Mouse (Mus musculus) B cell, adult 2 months (primary cell): ENCODE measurements at regions not wholly inside any gene's neighbourhood (a gene's known extent, or its start where the extent isn't known, plus 50 kb on each side); places are given as distances from the start of the nearest gene placed in this dataset.

ENCODE experiments used
- DNase-seq, 2 experiments: peaks; one replicate each; pipeline ENCODE4 v3.0.0; 2022

DNA sequence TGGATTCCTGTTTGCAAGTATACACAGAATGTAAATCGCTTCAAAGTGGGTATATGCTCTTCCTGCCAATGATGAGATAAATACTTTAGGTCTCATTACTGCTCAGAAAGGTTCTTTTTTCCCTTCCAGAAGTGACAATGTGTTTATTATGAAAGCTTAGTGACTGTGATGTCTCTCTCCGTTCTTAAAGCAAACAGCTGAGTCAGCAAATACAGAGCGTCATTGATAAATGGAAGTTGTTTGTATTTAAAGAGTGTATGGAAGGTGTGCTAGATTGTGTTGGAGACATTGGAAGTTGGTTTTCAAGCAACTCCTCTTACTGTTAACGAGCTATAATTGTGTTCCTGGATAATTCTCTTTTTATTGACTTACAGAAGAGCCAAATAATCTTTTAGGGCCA is 408.0 kb downstream of the Prr30 start:
- DNase-seq, result no peak

DNA sequence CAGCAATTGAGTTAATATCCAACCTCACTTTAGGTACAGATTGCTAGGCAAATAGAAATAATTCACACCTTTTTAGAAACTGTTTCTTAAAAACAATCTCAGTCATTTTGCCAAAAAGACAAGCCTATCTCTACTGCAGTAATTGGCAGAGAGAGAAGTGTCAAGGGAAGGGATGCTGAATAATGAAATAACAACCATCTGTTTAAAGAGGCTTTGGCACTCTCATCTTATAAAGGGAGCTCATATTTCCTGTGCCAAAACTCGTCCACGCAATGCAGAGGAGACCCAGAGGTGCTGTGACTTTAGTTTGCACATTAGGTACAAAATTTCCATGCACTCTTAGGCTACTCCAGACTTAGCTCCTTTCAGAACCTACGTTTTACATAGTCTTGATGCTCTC is 418.2 kb downstream of the Prr30 start:
- no peak for DNase-seq

DNA sequence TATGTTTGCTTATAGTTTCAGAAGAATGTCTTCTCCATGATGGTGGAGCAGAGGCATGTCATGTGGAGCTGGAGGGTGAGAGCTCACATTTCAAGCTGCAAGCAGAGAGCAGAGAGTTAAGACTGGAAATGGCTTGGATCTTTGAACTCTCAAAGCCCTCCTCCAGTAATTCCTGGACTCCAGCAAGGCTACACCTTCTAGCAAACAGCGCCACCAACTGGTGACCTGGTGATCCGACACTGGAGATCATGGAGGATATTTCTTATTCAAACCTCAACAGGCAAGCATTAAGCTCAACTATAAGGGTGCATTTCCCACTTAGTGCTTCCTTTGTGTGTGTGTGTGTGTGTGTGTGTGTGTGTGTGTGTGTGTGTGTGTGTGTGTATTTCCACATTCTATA is 446.2 kb downstream of the Prr30 start:
- peak; percentile 1 to 2 for DNase-seq

DNA sequence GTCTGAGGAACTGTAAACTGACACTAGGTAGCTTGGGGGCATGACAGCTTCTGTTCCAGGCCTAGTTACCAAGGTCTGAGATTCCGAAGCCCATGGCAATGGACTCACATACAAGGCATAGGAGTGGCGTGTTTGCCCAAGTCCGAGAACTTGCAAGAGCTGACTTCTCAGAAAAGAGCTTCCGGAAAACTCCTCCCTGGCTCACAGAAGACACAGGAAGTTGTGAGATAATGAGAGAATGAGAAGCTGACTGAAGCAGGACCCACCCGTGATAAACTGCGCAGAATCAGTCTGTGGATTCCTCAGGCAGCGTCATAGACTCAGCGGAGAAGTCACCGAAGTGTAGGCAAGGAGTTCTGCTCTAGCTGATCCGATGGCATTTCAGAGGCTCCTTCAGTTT is 447.4 kb downstream of the Prr30 start:
- no peak for DNase-seq

DNA sequence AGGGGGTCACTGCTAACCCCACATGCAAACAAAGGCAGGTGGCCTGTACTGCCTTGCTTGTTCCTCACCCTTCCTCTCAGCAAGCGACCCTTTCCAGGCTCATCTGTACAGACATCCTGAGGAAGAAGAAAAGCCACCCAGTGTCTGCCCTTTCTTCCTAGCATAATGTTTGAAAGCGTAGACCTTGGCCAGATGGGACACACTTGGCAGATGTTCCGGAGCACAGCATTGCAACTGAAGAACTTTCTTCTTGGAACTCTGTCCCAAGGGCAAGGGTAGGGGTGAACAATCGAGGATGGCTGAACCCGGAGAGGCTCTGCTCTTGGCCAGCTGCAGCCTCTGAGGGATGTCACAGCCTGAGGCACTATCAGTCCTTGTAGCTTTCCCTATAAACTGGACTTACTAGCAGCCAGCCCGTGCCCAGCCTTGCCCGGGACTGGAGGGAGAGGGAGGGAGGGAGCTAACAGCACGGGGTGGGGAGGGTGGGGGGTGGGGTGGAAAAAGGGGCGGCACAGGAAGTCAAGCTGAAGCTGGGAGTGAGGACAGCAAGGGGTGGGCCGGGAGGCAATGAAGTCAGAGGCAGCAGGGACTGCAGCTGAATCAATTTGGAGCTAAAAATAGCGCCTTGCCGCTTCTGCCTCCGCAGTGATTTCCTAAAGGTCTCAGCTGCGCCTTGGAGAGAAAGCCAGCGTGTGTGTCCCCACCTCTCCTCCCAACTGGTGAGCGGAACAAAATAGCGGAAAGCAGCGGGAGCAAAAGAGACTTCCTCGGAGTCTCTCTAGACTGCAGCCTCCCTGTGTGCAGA is 450.2 kb downstream of the Prr30 start:
- DNase-seq, result no peak

DNA sequence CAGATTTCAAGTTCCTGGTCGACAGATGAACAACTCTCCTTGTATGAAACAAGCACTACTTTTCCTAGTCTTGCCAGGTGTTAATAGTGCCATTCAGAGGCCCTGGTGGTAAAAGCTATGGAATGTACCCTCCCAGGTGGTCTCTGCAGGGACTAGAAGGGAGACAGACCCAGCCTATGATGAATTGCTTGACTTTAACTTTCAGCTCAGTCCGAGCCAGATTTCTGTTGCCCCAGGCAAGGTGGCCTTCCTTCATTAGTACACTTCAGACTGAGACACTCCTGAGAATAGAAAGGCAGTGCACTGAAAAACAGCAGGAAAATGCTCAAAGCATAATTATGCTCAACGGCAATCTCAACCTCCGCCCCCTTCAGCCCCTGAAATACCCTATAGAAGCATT is 450.8 kb upstream of the Klf12 start:
- DNase-seq, result no peak

DNA sequence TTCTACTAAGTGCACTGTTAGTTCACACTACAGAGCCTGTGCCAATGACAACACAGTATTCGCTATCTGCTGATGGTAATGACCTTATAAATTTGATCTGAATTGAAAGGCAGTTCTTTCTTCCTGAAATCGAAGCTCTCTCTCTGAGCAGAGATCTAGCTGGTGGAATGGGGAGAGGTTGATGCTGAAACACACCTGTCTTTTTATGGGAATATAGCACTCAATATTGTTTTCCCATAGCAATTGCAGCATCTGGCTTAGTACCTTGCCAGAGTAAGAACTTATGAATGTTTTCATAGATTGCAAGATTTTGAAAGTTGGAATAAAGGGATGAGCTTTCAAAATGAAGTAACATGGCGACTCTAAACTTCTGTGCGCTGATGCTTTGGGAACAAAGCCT is 444.0 kb upstream of the Klf12 start:
- no peak for DNase-seq

DNA sequence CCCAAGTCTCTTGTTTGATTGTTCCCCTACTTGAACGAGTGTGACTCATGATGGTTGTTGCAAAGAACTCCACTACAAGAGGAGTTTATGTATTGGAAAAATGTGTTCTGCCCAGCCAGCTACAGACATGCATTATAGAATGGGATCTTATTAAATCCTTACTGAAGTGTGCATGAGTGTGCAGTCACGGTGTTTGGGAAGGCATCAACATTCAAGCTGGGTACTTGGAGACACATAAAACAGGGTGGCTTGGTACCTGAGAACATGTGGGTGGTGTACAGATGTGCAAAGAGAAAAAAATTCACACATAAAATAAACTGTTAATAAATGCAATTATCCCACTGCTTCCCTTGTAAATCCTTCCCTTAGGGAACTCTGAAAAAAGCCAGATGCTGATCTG is 443.2 kb upstream of the Klf12 start:
- DNase-seq, result no peak

DNA sequence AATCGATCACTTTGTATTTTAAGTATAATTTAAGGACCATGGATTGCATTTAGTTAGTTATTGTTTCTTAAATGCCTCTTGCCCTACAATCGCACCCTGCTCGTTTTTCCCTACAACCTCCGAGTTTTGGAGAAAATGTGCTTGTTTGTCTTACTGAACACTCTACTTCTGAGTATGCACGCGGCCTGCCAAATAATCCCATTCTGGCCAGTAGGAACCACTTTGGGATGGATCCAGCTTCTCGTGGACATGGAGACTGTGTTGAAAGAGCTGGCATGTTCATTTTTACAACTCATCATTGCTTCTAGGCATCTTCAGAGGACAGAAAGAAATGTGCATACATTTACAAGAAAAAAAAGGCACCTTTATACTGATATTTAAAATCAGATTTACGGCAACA is 440.5 kb upstream of the Klf12 start:
- no peak for DNase-seq

DNA sequence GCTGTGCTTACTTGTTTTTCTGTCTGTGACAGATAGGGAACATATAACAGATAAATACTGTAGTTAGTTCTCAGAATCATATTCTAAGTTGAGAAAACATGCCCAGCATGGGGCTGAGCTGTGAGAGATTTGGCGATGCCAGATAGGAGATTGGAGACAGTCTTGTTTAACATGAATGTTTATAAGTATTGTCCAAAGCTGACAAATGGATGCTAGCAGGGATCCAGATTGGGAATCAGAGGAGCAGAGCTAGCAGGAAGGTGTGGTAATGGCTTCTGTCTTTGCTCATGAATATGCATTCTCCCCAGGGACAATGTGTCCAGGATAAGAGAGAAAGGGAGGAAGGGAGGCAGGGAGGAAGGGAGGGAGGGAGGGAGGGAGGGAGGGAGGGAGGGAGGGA is 436.2 kb upstream of the Klf12 start:
- DNase-seq, result no peak

DNA sequence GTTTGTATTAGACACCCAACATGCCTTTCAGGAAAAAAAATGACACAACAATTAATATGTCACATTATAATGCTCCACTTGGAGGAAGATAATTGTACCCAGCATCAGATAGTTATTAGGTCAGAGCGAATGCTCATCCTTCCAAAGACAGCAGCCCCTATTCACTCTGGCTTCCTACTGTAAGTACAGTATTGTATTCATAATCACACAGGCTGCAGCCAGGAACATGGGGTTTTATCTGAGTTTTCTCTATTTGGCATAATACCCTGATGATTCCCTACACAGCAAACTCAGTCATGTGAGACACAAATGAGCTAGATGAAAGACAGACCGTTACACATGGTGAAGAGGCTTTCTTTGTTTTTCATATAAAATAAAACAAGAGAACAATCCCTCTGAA is 430.5 kb upstream of the Klf12 start:
- no peak for DNase-seq

DNA sequence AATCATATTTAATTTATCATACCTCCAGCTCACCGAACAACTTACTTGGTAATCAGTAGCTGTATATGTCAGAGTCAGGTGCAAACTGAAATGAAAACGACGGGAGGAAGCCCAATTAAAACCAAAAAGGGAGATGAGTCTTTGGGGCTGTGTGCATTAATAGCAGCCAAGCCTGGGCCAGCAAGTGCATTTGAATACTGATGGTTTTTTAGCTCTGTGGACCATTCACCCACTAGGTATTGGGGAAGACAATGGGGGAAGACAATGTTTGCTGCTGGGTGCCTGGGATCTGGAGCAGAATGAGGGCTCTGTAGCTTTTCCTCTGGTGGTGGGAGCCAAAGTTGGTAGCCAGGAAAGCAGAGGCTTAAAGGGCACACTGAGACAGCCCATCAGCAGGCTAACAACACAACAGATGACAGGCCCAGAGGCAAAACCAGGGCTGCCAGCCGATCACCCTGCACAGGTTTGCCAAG is 429.6 kb upstream of the Klf12 start:
- DNase-seq, result no peak

DNA sequence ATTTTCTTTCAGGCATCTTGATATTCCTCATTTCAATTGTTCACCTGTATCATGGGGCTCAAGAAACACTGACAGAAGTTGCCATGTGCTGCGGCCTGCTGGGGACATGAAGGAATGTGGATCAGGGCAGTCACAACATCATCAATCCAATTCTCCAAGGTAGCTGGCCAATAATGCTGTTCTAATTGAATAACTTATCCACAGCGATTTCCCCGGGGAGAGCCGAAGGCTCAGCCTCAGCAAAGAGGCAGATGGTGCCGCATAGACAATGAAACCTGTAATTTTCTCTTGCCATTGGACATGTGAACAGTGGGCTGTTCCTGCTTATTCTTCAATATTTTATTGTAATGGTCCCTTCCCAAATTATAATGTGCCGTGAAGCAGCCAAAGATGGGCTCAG is 429.1 kb upstream of the Klf12 start:
- DNase-seq, result no peak

DNA sequence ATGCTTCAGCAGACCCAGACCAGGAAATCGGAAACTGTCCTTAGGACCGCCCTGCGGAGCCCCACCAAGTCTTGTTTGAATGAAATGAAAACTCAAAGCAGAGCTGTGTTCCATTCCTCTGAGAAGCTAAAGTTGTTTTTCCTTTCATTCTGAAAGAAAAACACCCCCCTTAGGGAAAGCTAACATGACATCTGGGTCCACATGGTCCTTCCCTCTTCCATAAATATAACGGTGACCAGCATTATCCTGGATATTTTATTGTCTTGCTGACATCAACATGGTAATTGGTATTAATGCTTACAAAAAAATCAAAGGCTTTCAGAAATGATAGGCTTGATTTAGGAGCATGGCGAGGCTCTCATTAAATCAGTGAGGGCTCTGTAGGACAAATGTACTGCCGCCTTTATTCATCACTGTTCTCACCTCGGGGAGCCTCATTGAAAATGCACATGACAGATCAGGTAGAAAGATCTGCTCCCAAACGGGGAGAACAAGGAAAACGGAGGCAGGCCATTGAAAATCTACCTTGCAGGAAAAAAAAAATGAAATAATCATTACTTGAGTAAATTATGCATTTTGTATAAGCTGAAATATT is 381.0 kb upstream of the Klf12 start:
- DNase-seq, result no peak

DNA sequence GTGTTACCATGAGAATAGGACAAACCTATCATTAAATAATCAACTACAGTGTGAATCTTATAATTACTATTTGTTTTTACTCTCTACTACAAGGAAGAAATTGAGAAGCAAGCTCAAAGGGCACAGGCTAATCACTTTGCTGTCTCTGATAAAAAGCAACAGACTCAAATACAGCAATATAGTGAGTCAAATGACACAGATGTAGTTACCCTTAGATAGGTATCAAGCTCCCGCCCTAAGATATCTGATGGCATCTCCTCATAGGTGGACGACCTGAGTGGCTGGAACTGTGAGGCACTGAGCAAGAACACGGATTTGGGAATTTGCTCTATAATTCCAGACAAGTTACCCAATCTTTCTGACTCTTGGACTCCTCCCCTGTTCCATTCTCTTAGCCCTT is 379.7 kb upstream of the Klf12 start:
- no peak for DNase-seq

DNA sequence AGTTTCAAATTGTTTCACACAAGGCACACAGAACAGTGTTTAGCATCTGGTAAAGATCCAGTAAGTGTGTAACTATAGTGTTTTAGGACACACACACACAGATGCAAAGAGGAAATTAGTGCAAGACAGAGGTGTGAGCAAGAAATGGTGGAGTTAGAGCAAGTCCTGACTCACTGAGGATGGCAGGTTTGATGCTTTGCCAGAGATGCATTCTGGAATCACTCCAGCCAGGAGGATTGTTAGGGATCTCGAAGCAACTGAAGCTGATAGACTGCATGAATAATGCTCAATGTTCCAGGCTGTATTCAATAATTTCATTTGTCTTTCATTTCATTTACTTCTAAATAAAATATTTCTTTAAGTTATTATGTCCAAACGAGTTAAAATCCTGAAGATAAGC is 357.6 kb upstream of the Klf12 start:
- no peak for DNase-seq

DNA sequence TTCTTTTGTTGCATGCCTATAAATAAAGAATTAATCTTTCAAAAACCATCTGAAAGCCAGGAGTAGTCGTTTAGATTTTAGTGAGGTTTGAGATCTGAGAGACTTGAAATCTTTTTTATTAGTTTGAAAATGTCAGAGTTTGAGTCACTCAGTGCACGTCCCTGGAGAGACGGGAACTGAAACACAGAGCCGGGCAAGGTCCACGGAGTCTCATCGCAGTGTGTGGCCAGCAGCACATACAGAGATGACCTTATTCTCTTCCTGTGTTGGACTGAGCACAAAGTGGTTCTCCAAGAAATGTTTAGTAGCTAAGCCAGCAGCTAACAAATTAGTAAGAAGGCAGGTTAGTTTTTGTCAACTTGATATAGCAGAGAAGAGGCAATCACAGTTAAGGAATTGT is 350.0 kb upstream of the Klf12 start:
- DNase-seq, result no peak

DNA sequence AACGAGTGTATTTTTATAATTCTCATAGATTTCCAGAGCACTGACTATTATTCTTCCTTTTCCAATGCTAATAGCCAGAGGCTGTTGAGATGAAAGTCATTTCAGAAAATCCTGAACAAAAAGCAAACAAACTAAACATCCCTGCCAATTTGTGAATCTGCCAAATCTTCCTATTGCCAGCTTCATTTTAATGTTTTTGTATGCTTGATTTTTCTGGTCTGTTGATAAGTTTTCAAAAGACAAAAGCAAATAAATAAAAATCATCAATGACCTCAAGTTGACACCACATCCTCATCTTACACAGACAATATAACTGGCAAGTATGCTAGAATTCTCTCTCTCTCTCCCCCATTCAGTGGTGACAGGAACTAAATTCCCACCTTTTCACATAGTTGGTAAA is 347.2 kb upstream of the Klf12 start:
- DNase-seq, result no peak

DNA sequence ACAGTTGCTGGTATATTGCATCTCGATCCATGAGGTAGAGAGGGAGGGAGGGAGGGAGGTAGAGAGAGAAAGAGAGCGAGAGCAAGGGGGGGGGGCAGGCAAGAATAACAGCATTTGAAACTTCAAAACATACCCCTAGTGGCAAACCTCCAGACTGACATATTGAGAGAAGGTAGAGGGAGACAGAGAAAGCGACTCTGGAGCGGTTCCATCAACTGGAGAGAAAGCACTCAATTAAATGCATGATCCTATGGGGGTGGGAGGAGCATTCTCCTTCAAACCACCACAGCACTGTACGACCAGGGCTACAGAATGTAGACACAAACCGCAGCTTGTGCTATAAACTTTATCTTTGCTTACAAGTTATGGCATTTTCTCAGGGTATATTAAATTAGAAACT is 345.7 kb upstream of the Klf12 start:
- no peak for DNase-seq

DNA sequence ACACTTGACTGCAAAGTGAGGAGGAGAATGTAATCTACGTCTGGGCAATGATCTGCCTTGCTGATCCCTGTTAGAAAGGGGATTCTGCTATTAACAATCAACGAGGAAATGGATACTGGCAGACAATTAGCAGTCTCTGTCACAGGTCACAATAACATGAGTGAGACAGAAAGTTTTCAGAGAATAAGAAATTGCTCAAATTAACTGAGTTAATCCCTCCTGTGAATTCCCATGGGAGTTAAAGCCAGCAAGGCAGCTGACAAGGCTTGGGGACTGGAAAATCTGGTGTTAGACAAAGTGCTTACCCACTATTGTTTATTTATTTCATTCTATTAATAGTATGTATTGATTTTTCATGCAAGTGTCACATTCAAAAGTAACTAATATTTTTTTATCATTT is 343.0 kb upstream of the Klf12 start:
- DNase-seq, result no peak

DNA sequence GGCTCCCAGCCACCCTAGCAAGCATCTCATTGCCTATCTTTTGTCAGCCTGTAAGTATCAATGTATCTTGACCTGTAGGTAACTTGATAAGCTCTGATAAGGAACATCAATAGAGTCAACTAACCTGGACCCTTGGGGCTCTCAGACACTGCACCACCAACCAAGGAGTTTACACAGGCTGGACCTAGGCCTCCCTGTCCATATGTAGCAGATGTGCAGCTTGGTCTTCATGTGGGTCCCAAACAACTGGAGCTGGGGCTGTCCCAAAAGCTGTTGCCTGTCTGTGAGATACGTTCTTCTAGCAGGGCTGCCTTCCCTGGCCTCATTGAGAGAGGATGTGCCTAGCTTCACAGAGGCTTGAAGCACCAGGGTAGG is 335.2 kb upstream of the Klf12 start:
- no peak for DNase-seq

DNA sequence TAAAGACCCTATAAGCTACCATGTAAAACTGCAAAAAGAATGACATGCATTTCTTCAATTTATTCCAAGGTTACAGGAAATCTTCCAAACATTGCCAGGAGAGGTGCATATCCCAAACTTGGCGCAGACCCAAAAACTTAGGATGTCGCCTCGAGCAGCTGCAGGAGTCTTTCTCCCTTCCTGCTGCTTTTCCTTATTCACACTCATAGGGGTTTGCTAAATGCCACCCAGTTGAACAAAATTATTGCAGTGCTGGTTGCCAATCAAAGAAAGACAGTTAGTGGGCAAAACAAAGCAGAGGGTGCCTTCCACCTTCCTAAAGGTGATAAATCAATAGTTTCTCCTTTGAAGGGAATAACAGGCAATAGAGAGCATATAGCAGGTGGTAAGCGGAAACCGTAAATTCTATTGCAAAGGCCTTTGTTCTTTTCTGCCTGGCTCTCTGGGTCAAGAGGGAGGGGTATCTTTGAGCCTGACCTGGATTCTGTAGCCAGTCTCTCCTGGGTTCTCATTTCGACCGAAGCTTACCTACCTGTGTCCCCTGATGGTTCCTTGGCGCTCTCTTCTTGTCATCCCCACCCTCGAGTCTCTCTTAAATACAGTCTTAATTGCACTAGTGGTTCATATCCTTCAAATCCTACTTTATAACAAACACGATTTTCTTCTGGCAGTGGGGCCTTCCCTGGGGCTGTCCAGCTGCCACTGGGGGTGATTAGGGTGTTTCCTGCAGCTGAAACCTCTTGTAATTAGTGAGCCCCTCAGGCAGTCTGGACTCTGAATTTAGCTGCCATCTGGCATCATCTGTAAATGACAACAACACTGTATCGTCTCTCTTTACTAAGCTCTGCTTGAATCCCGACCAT is 334.5 kb upstream of the Klf12 start:
- no peak for DNase-seq

DNA sequence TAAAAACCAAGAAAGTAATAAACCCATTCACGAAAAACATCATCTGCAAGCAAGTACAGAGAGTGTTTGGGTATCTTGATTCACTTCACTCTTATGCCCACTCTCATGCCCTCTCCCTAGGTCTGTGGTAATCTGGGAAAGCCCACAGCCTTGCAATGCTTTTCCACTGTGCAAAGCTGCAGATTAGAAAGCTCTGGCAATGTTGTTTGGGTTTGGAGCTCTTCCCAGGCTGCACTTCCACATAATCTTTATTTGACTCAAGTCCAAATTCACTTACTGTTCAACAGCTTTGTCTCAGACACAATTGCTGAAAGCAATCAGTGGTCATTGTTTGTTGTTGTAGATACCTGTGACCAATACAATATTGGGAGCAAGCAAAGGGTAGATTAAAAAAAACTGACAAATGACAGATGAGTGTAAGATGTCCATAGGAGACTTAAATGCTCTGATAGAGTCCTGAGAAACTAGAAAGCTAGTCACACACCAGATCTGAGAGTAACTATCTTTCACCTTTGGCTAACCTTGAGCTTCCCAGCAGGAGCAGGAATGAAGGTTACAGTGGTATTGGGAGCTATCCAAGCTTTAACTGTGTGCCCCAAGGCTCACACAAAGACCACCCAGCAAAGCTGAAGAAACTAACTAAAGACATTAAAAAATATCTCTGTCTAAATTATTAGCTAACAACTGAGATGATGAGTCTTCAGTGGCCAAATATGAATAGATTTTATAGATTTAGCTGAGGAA is 325.7 kb upstream of the Klf12 start:
- no peak for DNase-seq
